Mouse (Mus musculus) heart, adult 2 months (tissue): ENCODE data around the gene Lepr.

ENCODE experiments used
- CTCF ChIP-seq: fragments of 200-600 bp; IDR thresholded peaks from 2 replicates; pipeline ENCODE4 v1.8.1; 2022; ENCODE audit warnings: antibody characterized with exemption, mild to moderate bottlenecking, moderate library complexity
- POLR2A ChIP-seq: fragments of 200-500 bp; IDR thresholded peaks from 2 replicates; pipeline ENCODE4 v1.6.1; 2011; ENCODE audit warnings: mild to moderate bottlenecking, low read depth, low read length, control low read depth; ENCODE audit not compliant: insufficient read depth

GRCm38 (mm10) chr4:101760490-101760889 is 43.3 kb downstream of the Lepr start:
- no peak for TF ChIP-seq CTCF
- TF ChIP-seq POLR2A: no peak
